Mouse (Mus musculus): ENCODE data around the gene Gkn1. TPM values are rescaled to one million over a fixed set of nuclear protein-coding genes. Genes with fewer than 3 reads are reported as not detected.

Gkn1 gene
- polyA plus RNA-seq, 2 experiments from 2014 or later = not detected

- no peak for ATAC-seq
Observed at GRCm38 (mm10) chr6:87323381-87323780, 27.4 kb downstream of the Gkn1 start.

- ATAC-seq = no peak
Observed at GRCm38 (mm10) chr6:87318651-87319050, 32.1 kb downstream of the Gkn1 start.

GRCm38 (mm10) chr6:87316966-87317365 is 33.8 kb downstream of the Gkn1 start:
- no peak for ATAC-seq

- no peak for ATAC-seq
Observed at GRCm38 (mm10) chr6:87312761-87313160, 38.0 kb downstream of the Gkn1 start.

- ATAC-seq = no peak
Observed at GRCm38 (mm10) chr6:87304486-87304885, 46.3 kb downstream of the Gkn1 start.

- no peak for ATAC-seq
Observed at GRCm38 (mm10) chr6:87302746-87303145, 48.0 kb downstream of the Gkn1 start.

- no peak for ATAC-seq
Observed at GRCm38 (mm10) chr6:87301991-87302390, 48.8 kb downstream of the Gkn1 start.

Other genes with a start within 250 kb of the Gkn1 start
- not detected for gene D6Ertd527e, start 246.2 kb downstream of the Gkn1 start, polyA plus RNA-seq (2017; shearing (Covaris generic))
- gene Antxr1, start 15.1 kb downstream of the Gkn1 start, polyA plus RNA-seq (2017; shearing (Covaris generic)) = not detected
- gene Gkn2, start 22.4 kb upstream of the Gkn1 start, polyA plus RNA-seq (2017; shearing (Covaris generic)) = not detected
- gene Gkn3, start 38.0 kb upstream of the Gkn1 start, polyA plus RNA-seq (2017; shearing (Covaris generic)) = not detected
- not detected for gene Bmp10, start 78.1 kb upstream of the Gkn1 start, polyA plus RNA-seq (2017; shearing (Covaris generic))
- 100 to 1,000 TPM; 109 to 197 TPM for gene Arhgap25, start 182.3 kb upstream of the Gkn1 start, polyA plus RNA-seq (2017; shearing (Covaris generic))
- gene Prokr1, start 239.8 kb upstream of the Gkn1 start, polyA plus RNA-seq (2017; shearing (Covaris generic)) = under 1 TPM in 1 of 2 experiments, not detected in 1; 0.32 TPM